Mouse (Mus musculus): ENCODE measurements at regions not wholly inside any gene's neighbourhood (a gene's known extent, or its start where the extent isn't known, plus 50 kb on each side); places are given as distances from the start of the nearest gene placed in this dataset.

DNA sequence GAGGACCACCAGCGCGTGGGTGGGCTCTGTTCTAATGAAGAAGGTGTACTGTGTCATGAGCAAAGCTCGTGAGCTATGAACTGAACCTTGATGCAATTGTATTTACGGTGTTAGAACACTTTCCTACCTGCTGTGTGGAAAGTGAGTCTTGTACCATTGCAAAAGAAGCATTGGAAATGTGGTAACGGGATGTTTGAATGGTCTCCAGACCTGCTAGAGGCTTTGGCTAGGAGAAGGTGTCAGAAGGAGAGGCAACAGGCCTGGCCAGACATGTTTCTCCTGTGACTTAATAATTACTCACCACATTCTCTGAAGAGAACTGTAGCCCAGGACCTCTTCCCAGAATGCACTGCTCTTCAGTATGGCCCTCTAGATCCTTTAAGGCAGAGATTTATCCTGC lies 51.3 kb upstream of the Slc45a1 start:
- H3K4me1 ChIP-seq (replicated peaks): peaks cover 18% of the 10 kb centered on the region
- no peak for ATAC-seq (replicated peaks; ENCODE audit: insufficient number of reproducible peaks, insufficient read depth, low FRiP score, low read depth)

More for the DNA sequence above, 51.3 kb upstream of the Slc45a1 start:
- H3K27ac ChIP-seq: no peak overlapping the region
- 0 out of 2 replicates have a peak, but pooled peaks cover 5% of the 10 kb centered on the region for H3K27me3 ChIP-seq
- 90% methylated on average over 5 of the region's 5 CpGs for WGBS
- no peak overlapping the region for H3K4me2 ChIP-seq
- H3K36me3 ChIP-seq: no peaks in the 10 kb centered on the region
- no peaks in the 10 kb centered on the region for H3K9me3 ChIP-seq (replicated peaks)
- no peak overlapping the region for H3K9ac ChIP-seq
- no peak overlapping the region for H3K4me3 ChIP-seq

Data from heart, embryonic 15.5 days (tissue).